Comparison of ENCODE assay signal across 7 mouse cellular contexts in genomic region chr14:115371131-115371530, GRCm38 (mm10).
DNase-seq lines count a peak whose midpoint lies in the region; ATAC-seq and TF ChIP-seq lines count a peak whose summit lies in the region.

No protein-coding gene starts in this region.

- dilution Hi-C loops in CH12.LX (cut with MboI; ENCODE audit: extremely low pct_ligation_motif_present, extremely low pct_unique_long_range_greater_than_20kb, low sequenced_read_pairs), result no loop called here

- H3K27ac ChIP-seq in kidney, adult 2 months (ENCODE audit: insufficient read depth, low read depth, low read length), result no peak overlapping the region
- no peak overlapping the region for H3K27ac ChIP-seq in kidney, embryonic 14.5 days (ENCODE audit: low read depth, low read length)
- no peak overlapping the region for H3K27ac ChIP-seq in CH12.LX (ENCODE audit: insufficient read depth, low read depth)
- no peak overlapping the region for H3K27ac ChIP-seq in embryonic facial prominence, embryonic 11.5 days (replicated peaks; ENCODE audit: low read depth, low read length)

- no peak for ATAC-seq in kidney, embryonic 14.5 days (ENCODE audit: low FRiP score, low TSS enrichment)
- ATAC-seq in embryonic facial prominence, embryonic 11.5 days (replicated peaks; ENCODE audit: insufficient number of reproducible peaks, low FRiP score, low TSS enrichment, low read depth), result no peak

- in situ Hi-C loops in CH12.LX (cut with MboI; ENCODE audit: low pct_ligation_motif_present, low pct_unique_long_range_greater_than_20kb, low sequenced_read_pairs), result no loop called here

- TF ChIP-seq POLR2A in kidney, adult 2 months (IDR thresholded peaks at IDR 0.05; ENCODE audit: low read depth, low read length), result no peak
- no peak for TF ChIP-seq POLR2A in CH12.LX (IDR thresholded peaks at IDR 0.05; ENCODE audit: low read depth, low read length)

- no peaks in the 10 kb centered on the region for H3K27me3 ChIP-seq in kidney, adult 2 months (replicated peaks; ENCODE audit: control insufficient read depth, insufficient read depth, low read length)
- no peaks in the 10 kb centered on the region for H3K27me3 ChIP-seq in kidney, embryonic 14.5 days (ENCODE audit: control insufficient read depth, insufficient read depth, low read length)
- no peaks in the 10 kb centered on the region for H3K27me3 ChIP-seq in CH12.LX (replicated peaks)
- H3K27me3 ChIP-seq in embryonic facial prominence, embryonic 11.5 days (ENCODE audit: control insufficient read depth, insufficient read depth, low read length), result no peaks in the 10 kb centered on the region

- H3K4me2 ChIP-seq in kidney, embryonic 14.5 days (replicated peaks; ENCODE audit: low read depth, low read length), result no peak overlapping the region
- no peak overlapping the region for H3K4me2 ChIP-seq in CH12.LX (ENCODE audit: insufficient read depth, low read depth, poor library complexity, severe bottlenecking)
- H3K4me2 ChIP-seq in embryonic facial prominence, embryonic 11.5 days (ENCODE audit: low read depth, low read length), result no peak overlapping the region

- peak; percentile 15 for DNase-seq in kidney, adult 2 months
- DNase-seq in 3T3-L1 (ENCODE audit: low read depth, low spot score), result peak; percentile 10
- peak; percentile 49 for DNase-seq in CH12.LX (ENCODE audit: extremely low read depth)
- DNase-seq in embryonic facial prominence, embryonic 11.5 days (ENCODE audit: low spot score), result peak; percentile 27
- peak; percentile 22 for DNase-seq in thymus, postnatal 25 days
- DNase-seq in spleen, postnatal 4 days (ENCODE audit: low spot score in 2 of 2), result no peak

- no peaks in the 10 kb centered on the region for H3K36me3 ChIP-seq in kidney, adult 2 months (ENCODE audit: control insufficient read depth, insufficient read depth, low read length)
- H3K36me3 ChIP-seq in kidney, embryonic 14.5 days (ENCODE audit: control insufficient read depth, insufficient read depth, low read length), result no peaks in the 10 kb centered on the region
- H3K36me3 ChIP-seq in CH12.LX (replicated peaks in 1 of 2; ENCODE audit: control insufficient read depth in 1 of 2, insufficient read depth in 1 of 2, low read length in 1 of 2), result no peaks in the 10 kb centered on the region
- no peaks in the 10 kb centered on the region for H3K36me3 ChIP-seq in embryonic facial prominence, embryonic 11.5 days (replicated peaks; ENCODE audit: control insufficient read depth, insufficient read depth, low read depth, low read length)

- TF ChIP-seq EP300 in CH12.LX (IDR thresholded peaks at IDR 0.05; ENCODE audit: low read length), result no peak

- no peaks in the 10 kb centered on the region for H3K79me2 ChIP-seq in CH12.LX (replicated peaks; ENCODE audit: control insufficient read depth, extremely low read depth, insufficient read depth, poor library complexity, severe bottlenecking)

- H3K9ac ChIP-seq in kidney, embryonic 14.5 days (ENCODE audit: low read depth, low read length), result no peak overlapping the region
- no peak overlapping the region for H3K9ac ChIP-seq in CH12.LX (ENCODE audit: insufficient read depth, low read depth)
- no peak overlapping the region for H3K9ac ChIP-seq in embryonic facial prominence, embryonic 11.5 days (replicated peaks; ENCODE audit: low read length)

- peak; percentile 10 for TF ChIP-seq RAD21 in CH12.LX (IDR thresholded peaks at IDR 0.05; ENCODE audit: low read depth, low read length)

- TF ChIP-seq CTCF in kidney, adult 2 months (conservative IDR thresholded peaks at IDR 0.05; ENCODE audit: insufficient read depth, insufficient read length, low read depth, low read length), result peak; percentile 54
- peak in 1 of 2 experiments; percentile 55; a peak in 2 of 4 replicates for TF ChIP-seq CTCF in CH12.LX (conservative IDR thresholded peaks at IDR 0.05 in 1 of 2, IDR thresholded peaks at IDR 0.05 in 1 of 2; ENCODE audit: low read depth in 2 of 2, low read length in 2 of 2)

- H3K4me1 ChIP-seq in kidney, adult 2 months (ENCODE audit: control insufficient read depth, insufficient read depth, low read length), result no peaks in the 10 kb centered on the region
- no peaks in the 10 kb centered on the region for H3K4me1 ChIP-seq in kidney, embryonic 14.5 days (ENCODE audit: control insufficient read depth, insufficient read depth, low read length)
- H3K4me1 ChIP-seq in CH12.LX (ENCODE audit: control insufficient read depth in 1 of 2, insufficient read depth in 2 of 2), result no peaks in the 10 kb centered on the region
- H3K4me1 ChIP-seq in embryonic facial prominence, embryonic 11.5 days (ENCODE audit: control insufficient read depth, insufficient read depth, low read length), result no peaks in the 10 kb centered on the region

- 18% methylated on average over 1 of the region's 1 CpGs for WGBS in kidney, adult 2 months
- WGBS in kidney, embryonic 14.5 days, result 15% methylated on average over 1 of the region's 1 CpGs
- 15% methylated on average over 1 of the region's 1 CpGs for WGBS in embryonic facial prominence, embryonic 11.5 days

- H3K9me3 ChIP-seq in kidney, embryonic 14.5 days (ENCODE audit: control insufficient read depth, low read length), result no peaks in the 10 kb centered on the region
- peaks cover 4% of the 10 kb centered on the region for H3K9me3 ChIP-seq in CH12.LX (replicated peaks; ENCODE audit: low read length)
- no peaks in the 10 kb centered on the region for H3K9me3 ChIP-seq in embryonic facial prominence, embryonic 11.5 days (replicated peaks; ENCODE audit: control insufficient read depth, low read length)

- H3K4me3 ChIP-seq in kidney, adult 2 months (ENCODE audit: insufficient read depth, low read depth, low read length), result no peak overlapping the region
- no peak overlapping the region for H3K4me3 ChIP-seq in kidney, embryonic 14.5 days (ENCODE audit: low read length)
- H3K4me3 ChIP-seq in CH12.LX (replicated peaks in 1 of 3; ENCODE audit: low read depth in 2 of 3, low read length in 2 of 3, poor library complexity in 1 of 3), result no peak overlapping the region
- H3K4me3 ChIP-seq in embryonic facial prominence, embryonic 11.5 days (ENCODE audit: low read depth, low read length), result no peak overlapping the region

TF ChIP-seq in CH12.LX, 34 proteins besides CTCF, POLR2A, EP300 and RAD21:
- TF ChIP-seq ZKSCAN1 (IDR thresholded peaks at IDR 0.05; ENCODE audit: borderline replicate concordance, low read depth, low read length), result no peak
- peak; percentile 41 for TF ChIP-seq SMC3 (IDR thresholded peaks at IDR 0.05; ENCODE audit: low read depth, low read length)

Comparison
In these comparisons a context has a peak if more than half of its experiments do, and no peak if none do; other contexts are left out.
1. DNase-seq: peak in kidney, adult 2 months (single experiment), 3T3-L1 (single experiment), CH12.LX (single experiment), embryonic facial prominence, embryonic 11.5 days (single experiment) and thymus, postnatal 25 days (single experiment); none in spleen, postnatal 4 days (0 of 2).